Mouse (Mus musculus): ENCODE results near the gene Plekhm3.

- no peak for TF ChIP-seq CHD2 (IDR thresholded peaks at IDR 0.05; ENCODE audit: low read depth, low read length)
- no peak for TF ChIP-seq ZNF384 (IDR thresholded peaks at IDR 0.05; ENCODE audit: low read depth, low read length)
- TF ChIP-seq MAFK (IDR thresholded peaks at IDR 0.05; ENCODE audit: insufficient read depth, low read depth, low read length) = no peak
- no peak for TF ChIP-seq HCFC1 (IDR thresholded peaks at IDR 0.05; ENCODE audit: borderline replicate concordance, insufficient read depth, low read length)
These were observed 120.0 kb downstream of the Plekhm3 start for GRCm38 (mm10) chr1:64836584-64836983.
